8 mouse cellular contexts compared by ENCODE assay signal in the genomic region with DNA sequence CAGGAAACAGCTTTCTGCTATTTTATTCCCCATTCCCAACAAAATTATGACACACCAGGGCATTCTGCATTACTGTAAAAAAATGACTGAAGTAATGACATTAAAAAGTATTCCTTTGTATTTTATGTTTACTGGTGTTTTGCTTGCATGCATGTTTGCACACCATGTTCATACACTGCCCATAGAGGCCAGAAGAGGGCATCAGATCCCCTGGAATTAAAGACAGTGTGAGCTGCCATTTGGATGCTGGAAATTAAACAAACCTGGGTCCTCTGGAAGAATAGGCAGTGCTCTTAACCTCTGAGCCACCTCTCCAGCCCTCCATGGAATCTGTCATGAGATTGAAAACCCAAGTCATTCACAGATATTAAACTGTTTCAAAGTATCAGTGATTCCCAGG.
DNase-seq lines count a peak whose midpoint lies in the region; ATAC-seq lines count a peak whose summit lies in the region.
"Had no signal": no experiment of that assay in that cellular context is flagged by ENCODE, and none has a peak within 500 bp of the region (broad histone marks: within the 10 kb centered on the region; RNA-seq: fewer than 3 reads in every experiment).

No protein-coding gene starts in this region.

- H3K27me3 ChIP-seq in kidney, embryonic 14.5 days (ENCODE audit: control insufficient read depth, insufficient read depth, low read length) = no peaks in the 10 kb centered on the region
- H3K27me3 ChIP-seq: limb, embryonic 13.5 days had no signal

- no peaks in the 10 kb centered on the region for H3K9me3 ChIP-seq in kidney, embryonic 14.5 days (ENCODE audit: control insufficient read depth, low read length)
- H3K9me3 ChIP-seq: limb, embryonic 13.5 days had no signal

- ATAC-seq in kidney, embryonic 14.5 days (ENCODE audit: low FRiP score, low TSS enrichment) = no peak
- no peak for ATAC-seq in inflammation-experienced regulatory T-cells, adult 6 months

- 0 out of 2 replicates have a peak, but pooled peaks cover 2% of the 10 kb centered on the region for H3K36me3 ChIP-seq in kidney, embryonic 14.5 days (ENCODE audit: control insufficient read depth, insufficient read depth, low read length)

- H3K4me3 ChIP-seq in kidney, embryonic 14.5 days (ENCODE audit: low read length) = no peak overlapping the region
- H3K4me3 ChIP-seq: limb, embryonic 13.5 days had no signal

- H3K27ac ChIP-seq in kidney, embryonic 14.5 days (ENCODE audit: low read depth, low read length) = no peak overlapping the region
- H3K27ac ChIP-seq: limb, embryonic 13.5 days had no signal

- H3K9ac ChIP-seq in kidney, embryonic 14.5 days (ENCODE audit: low read depth, low read length) = no peak overlapping the region
- H3K9ac ChIP-seq: limb, embryonic 13.5 days had no signal

- H3K4me2 ChIP-seq in kidney, embryonic 14.5 days (replicated peaks; ENCODE audit: low read depth, low read length) = no peak overlapping the region
- H3K4me2 ChIP-seq: limb, embryonic 13.5 days had no signal

- H3K4me1 ChIP-seq in kidney, embryonic 14.5 days (ENCODE audit: control insufficient read depth, insufficient read depth, low read length) = no peaks in the 10 kb centered on the region
- H3K4me1 ChIP-seq: limb, embryonic 13.5 days had no signal

- peak; percentile 31 for DNase-seq in kidney, adult 18-20 months
- peak; percentile 39 for DNase-seq in ES-CJ7 (ENCODE audit: low read depth, low spot score)
- DNase-seq in R1 (ENCODE audit: low read depth, low spot score) = peak; percentile 46
- DNase-seq in large intestine, adult 2 months (ENCODE audit: low read depth, low spot score) = peak; percentile 0
- DNase-seq in cerebellum, adult 9-10 months = no peak
